Mouse (Mus musculus): Measurements from ENCODE around the gene Il20. TPM values are rescaled to one million over a fixed set of nuclear protein-coding genes. Genes with fewer than 3 reads are reported as not detected.
A peak's percentile ranks its signal among the peaks of the same experiment; 100 is the strongest.

The Il20 gene
- total RNA-seq (2022): not detected

DNA sequence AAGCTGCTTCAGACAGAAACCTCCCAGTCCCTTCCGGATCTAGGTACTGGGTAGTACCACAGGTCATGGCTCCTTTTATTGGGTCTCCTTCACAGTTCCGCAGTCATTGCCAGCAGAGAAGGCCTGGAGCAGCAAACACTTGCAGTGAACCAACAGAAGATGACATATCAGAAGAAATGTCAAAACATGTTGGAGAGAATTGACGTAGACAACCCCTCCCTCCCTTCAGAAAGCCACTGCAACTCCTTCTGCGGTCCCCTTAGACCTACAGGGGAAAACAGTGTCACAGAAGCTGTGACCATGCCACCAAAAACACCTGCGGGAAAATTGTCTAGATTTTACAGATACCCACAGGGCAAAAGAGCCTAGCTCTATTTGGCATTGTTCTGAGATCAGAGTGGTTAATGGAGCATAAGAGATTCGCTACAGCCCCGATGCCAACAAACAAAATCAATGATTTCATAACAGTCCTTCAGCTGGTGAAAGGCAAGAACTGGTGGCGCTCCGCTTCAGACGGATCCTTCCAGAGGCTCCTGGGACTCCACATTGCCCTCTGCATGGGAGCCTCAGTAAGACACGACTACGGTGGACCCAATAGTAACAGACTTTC, at the start of gene Il20:
Gene Il20, minus strand, starts transcription at position 51 of the 610 bp plus-strand sequence.
- no peak for DNase-seq (ENCODE audit: low spot score in 2 of 2)

DNA sequence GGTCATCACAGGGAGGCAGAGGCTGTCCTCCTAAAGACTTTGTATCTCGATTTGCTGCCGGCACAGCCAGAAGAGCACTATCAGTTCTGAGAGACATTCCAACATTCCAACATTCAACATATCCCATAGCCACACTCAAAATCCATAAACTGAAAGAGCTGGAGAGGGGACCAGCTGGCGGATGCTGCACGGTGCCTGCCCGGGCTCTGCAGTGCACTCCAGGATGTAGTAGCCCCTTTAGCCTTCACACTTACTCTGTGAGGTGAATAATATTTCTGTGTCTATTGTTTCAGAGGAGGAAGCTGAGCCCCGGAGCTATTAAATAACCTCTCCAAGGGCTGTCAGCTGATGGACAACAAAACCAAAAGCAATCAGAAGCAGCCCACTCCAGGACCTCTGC, 35.7 kb upstream of the Il20 start:
- DNase-seq (ENCODE audit: low spot score in 2 of 2): no peak

DNA sequence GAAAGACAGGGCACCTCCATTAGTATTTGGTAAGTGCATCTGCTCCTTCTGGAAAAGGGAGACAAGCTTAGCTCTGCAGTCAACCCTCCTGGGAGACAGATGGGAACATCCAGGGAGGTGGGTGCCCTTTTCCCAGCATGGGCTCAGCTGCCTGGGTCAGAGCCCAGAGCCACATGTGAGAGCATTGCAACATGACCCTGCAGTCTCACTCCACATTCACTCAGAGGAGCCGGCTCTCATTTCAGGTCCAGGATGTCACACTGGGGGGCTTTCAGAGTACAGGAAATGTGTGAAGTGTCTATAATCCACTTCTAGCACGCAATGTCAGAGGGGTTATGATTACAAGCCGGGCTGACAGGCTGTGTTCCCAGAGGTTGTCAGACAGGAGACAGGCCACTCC, 30.6 kb upstream of the Il20 start:
- DNase-seq (ENCODE audit: low spot score in 2 of 2): no peak

DNA sequence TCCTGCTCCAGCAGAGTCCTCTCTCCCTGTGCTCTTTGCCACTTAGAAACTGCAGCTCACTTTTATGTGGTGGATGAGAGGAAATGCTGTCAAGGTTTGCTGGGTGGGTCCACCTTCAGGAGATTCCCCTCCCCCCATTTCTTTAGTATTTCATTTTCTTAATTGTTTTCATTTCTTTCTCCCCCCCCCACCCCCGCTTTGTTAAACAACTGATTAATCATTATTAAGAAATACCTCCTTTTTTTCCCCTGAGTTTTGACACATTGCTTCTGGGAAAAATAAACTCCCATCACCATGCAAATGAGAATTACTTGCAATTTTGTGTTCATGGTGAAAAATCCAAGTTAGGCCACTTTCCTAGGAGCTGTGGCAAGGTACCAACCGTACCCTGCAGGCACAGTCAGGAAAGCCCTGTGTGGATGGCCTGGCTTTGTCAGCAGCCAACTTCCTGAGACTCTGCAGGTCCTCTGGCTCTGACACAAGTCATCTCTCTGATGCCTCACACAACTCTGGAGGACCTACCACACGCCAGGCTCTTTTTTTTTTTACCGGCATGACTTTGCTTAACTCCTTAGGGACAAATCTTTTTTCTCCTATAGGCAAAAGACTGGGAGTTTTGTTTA, 28.9 kb upstream of the Il20 start, which contains the start of gene Il19:
Gene Il19, minus strand, starts transcription at position 51 of the 623 bp plus-strand sequence.
- no peak for DNase-seq (ENCODE audit: low spot score in 2 of 2)

DNA sequence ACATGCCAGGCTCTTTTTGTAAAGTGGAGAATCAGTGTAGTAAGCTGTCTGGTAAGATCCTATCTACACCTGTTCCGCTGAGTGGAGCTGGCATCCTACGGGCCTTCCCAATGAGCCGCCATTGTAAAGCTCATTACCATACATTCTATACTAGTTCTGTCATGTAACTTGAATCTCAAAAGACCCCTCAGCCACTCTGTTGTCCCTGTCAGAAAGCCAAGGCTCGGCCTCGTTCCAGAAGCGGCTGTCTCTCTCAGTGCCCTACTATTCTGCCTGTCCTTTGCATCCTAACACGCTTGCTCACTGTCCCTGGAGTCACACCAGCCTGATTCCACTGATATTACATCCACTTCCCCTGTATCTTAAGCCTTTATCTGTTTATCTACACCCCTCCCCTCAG, 26.9 kb upstream of the Il20 start:
- DNase-seq (ENCODE audit: low spot score in 2 of 2): no peak

DNA sequence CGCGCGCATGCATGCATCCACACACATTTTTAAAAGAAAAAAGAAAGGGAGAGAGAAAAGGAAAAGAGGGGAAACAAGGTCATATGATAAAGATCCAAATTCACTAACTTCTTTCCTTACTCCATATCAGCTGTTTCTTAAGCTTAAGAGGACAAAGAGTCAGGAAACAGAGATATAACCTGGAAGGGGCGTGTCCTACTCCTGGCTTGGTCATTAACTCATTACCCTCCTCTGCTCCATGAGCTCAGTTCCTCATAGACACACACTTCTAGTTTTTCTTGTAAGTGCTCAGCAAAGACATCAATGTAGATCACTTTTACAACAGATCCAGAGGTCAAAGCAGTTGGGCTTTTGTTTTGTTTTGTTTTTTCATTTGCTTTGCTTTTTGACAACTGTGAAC, 25.9 kb upstream of the Il20 start:
- no peak for DNase-seq (ENCODE audit: low spot score in 2 of 2)

DNA sequence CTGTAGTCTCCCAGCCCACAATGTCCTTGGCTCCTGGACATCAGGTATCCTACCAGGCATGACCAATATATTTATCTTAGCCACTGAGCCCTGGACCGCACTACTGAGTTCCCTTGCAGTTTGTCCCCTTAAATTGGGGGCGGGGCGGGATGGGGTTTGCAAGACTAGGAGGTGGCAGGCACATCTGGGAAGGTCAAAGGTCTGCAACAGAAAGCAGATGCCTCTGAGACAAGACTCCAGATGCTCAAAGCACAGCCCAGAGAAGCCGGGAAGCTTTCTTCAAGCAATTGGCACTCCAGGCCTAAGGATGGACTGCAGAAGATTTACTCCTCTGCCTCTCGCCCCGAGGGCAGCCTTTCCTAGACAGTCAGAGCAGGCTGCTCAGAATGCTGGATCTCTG, 25.1 kb upstream of the Il20 start:
- no peak for DNase-seq (ENCODE audit: low spot score in 2 of 2)

DNA sequence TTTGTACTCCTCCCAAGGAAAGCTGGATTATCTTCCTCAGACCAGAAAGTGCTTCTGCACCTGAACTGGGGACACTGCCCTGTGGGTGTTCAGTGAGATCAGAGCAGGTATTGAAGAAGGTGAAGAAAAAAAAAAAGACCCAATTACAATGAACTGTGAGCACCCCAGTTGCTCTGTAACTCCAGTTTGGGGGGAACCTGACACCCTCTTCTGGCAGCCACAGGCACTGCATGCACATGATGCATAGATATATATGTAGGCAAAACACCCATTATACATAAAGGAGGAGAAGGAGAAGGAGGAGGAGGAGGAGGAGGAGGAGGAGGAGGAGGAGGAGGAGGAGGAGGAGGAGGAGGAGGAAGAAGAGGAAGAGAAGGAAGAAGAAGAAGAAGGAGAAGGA, 15.2 kb upstream of the Il20 start:
- DNase-seq (ENCODE audit: low spot score in 2 of 2): no peak

DNA sequence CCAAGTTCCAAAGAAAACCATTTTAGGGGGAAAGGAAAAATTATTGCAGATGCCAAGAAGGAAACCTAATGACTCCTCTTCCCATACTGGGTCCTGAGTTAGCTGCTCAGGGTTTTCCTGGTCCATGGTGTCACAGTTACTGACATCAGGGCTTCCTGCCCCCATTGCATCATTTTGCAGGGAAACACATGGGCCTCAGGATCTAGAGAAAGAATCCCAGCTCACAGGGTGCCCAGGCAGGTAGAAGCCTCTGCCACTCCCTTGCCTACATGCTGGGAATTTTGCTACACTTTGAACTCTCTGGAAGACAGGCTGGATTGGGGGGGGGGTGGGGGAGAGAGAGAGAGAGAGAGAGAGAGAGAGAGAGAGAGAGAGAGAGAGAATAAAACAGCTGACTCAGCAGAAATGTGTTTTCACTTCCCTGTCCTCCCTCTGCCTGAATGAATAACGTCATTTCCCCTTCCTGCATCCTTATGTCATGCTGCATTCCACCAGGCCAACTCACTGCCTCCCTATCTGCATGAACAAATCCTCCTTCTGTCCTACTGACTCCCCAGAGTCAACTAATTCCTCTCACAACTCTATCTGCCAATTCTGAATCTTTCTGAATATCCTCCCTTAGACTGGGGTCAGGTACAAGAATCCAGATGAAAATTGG, 7.2 kb upstream of the Il20 start:
- DNase-seq (ENCODE audit: low spot score in 2 of 2): no peak

DNA sequence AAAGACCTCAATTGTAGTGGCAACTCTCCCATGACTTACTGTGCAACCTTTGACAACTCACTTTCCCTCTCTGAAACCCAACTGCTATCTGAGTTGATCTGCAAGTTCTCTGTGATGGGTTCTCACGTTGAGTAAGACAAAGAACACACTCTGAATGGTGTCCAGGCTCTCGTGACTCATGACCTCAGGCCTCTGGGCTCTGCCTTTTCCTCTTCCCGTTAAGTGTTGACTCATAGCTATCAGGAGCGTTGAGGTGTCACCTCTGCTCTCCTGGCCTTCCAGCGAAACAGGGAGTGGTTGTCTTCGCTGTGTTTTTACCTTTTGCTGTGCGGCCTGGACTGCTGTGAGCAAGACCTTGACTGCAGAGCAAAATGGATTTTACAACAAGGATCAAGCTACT, 8.7 kb downstream of the Il20 start:
- DNase-seq (ENCODE audit: low spot score in 2 of 2): no peak

DNA sequence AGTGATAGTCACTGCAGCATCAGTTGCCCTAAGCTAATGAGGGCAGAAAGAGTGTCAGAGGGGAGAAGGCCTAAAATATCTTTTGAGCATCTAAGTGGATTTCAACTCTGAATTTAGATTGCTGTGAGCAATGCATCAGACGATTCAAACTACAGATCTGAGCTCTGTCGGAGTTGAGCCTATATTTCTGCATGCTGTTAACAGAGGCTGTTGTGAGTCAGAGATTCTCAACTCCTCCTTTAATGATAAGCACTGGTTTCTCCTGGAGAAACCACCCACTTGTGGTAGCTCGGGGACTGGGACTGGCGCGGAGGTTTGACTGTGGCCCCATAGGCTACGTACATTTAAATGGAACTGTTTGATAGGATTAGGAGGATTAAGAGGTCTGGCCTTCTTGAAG, 16.8 kb downstream of the Il20 start:
- DNase-seq (ENCODE audit: low spot score in 2 of 2): no peak

DNA sequence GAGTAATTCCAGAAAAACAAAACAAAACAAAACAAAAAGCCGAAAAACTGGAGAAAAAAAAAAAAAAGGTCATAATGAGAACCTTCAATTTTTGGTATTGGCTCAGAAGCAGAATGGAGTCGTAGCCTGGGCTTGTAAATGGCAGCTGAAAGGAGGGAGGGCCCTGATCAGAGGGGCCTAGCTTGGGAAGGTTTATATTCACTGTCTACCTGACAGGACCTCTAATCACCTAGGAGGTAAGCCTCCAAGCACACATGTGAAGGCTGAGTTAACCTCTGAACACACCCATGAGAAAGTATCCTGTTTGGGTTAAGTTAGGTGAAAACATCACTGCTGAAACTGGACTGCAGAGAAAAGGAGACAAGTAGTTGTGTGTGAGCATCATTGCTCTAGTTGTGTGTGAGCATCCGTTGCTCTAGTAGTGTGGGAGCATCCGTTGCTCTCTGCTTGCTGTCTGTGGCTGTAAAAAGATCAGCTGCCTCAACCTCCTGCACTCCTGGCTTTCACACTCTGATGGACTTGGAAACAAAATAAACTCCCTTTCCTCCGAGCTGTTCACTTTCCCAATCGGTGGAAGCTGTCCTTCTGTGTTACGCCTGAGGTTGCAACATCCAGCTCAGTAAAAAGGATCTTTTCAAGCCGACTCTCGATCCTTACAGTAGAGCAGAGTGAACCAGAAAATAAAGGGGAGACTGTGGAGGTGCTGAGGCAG, 17.8 kb downstream of the Il20 start:
- no peak for DNase-seq (ENCODE audit: low spot score in 2 of 2)

DNA sequence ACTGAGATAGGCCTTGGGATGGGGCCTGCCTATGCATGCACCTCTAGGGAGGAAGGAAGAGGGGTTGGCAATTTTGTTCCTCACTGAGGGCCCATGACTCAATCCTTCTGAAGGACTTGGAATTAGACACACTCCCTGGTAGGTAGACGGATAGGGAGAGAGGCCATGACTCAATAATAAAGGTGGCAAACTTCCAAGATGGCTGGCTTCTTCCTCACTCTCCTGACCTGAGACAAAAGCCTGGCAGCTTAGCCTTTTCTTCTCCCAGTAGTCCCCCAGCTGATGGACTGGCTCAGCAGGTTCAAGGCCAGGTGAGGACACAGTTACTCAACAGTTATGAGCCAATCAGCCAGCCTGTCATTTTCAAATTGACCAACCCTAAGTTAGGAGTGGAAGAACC, 18.8 kb downstream of the Il20 start:
- DNase-seq (ENCODE audit: low spot score in 2 of 2): no peak

DNA sequence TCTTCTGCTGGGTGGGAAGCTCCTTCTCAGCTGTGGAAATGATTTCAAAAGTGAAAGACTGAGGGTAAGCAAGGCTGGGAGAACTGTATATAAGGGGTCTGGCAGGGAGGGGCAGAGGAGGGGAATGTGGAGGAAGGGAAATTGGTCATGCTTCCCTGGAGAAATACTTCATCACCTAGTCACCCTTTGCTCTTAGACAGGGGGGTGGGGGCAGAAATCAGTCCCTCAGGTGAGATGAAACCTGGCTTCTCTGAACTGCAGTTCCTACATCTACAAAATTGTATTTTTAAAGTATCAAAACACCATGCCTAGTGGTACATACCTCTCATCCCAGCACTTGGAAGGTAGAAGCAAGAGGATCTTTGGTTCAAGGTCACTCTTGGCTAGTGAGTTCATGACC, 23.9 kb downstream of the Il20 start, which contains the start of gene Il24:
Gene Il24, minus strand, starts transcription at position 101 of the 400 bp plus-strand sequence.
- no peak for DNase-seq (ENCODE audit: low spot score in 2 of 2)

DNA sequence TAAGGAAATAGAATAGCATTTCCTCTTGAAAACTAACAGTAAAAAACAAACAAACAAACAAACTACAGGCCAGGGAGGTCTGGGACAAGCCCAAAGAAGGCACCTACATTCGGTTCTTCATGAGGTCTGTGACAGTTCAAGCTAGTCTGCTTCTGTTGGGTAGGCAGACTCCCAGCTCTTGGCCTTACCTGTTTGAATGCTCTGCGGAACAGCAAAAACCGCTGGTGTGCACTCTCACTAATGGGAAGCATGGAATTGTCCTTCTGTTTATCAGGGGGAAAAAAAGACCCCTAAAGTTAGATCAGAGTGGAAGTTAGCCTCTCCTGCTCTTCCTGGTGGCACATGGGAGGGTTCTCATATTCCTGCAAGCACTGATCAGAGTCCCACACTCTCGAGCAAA, 28.1 kb downstream of the Il20 start:
- DNase-seq (ENCODE audit: low spot score in 2 of 2): no peak

DNA sequence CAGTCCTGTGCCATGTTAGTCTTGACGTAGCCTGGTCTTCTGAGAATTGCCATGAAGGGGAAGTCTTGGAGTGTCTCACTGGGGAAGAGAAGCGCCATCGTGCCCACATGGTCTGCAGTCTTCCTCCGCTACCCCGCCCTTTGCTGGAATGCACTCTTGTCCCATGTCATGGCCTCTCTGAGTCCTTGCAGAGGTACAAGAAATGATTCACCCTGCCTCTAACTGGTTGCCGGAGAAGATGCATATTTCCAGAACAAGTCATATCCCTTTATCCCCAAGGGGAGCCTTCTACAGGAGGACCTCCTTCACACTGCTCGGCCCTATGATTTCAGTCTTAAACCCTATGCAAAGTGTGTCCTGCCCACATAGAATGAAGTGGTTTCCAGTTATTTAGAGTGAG, 31.3 kb downstream of the Il20 start:
- no peak for DNase-seq (ENCODE audit: low spot score in 2 of 2)

DNA sequence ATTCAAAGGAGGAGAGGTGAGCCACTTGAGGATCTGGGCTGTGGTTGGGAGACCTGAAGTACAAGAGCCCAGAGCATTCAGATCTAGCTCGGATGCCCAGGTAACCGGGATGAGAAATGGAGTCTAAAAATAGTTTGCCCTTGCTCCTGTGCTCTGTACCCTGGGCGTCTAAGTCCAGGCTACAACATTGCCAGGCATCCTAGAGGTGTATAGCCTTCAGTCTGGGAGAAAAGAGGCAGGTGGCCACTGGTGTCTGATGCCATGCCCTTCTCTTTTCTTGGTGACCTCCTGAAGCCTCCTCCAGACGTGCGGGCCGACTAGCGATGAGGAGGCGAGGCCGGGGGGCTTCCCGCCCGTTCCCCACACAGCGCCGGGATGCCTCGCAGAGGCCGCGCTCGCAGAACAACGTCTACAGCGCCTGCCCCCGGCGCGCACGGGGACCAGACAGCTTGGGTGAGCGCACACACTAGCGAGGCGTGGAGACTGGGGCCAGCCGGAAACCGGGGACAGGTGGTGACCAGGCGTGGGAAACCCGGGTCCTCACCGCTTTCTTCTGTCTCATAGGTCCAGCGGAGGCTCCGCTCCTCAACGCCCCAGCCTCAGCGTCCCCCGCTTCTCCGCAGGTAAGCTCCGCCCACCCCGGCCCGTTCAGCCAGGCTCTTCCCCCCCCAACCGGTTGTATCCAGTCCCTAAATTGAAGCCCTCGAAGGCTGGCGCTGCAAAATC, 33.2 kb downstream of the Il20 start:
- DNase-seq (ENCODE audit: low spot score in 2 of 2): no peak

DNA sequence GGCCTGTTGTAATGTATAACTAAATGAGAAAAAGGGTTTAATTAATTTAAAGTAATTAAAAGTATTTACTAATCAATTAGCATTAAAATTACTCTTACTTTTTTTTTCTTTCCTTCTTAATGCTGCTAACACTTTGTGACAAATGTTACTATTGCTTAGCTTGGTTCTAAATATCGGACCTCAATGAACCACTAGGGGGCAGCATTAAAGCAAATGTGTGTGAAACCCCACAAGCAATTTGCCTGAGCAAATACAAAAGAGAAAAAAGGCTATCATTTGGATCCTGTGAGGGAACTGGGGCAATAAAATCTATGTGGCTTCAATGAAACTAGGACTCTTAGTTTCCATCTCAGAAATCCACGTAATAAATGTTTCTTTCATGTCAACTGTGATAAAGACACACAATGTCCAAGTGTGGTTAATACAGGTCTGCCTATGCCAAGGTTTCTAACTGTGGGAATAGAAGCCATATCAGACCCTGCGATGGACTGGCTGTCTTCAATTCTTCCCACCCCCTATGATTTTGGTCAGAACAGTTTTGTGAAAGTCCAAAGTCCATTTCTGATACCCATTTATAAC, 34.2 kb downstream of the Il20 start:
- peak in 1 of 2 experiments; percentile 11 for DNase-seq (ENCODE audit: low spot score in 2 of 2)

DNA sequence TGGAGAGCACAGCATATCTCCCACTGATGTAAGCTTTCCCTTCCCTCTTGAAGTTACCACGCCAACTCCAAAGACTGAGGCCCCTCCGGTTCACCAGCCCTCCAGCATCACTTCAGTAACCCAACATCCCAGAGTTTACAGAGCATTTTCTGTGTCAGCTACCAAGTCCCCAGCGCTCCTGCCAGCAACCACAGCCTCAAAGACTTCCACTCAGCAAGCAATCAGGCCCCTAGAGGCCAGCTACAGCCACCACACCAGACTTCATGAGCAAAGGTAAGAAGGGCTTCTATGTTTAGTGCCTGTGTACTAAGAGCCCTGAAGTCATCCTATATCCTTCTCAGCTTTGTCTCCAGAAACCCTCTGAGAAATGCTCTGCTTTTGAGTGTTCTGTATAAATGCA, 35.3 kb downstream of the Il20 start:
- DNase-seq (ENCODE audit: low spot score in 2 of 2): no peak

DNA sequence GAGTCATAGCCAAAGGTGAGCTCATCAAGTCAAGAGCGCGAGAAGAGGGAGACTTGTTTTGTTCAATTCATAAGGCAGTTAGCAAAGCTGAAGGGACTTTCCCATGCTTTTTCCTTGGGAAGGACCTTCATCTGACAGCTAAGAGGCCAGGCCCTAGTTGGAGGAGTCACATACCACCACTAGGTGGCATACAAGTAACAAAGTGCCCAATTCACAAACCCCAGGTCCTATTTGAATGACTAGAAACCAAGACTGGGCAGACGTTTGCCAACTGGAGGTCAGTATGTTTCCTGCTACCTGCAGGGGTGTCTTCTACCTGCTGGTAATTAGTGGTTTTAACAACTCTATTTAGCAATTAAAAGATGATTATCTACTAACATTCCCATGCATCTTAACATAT, 36.1 kb downstream of the Il20 start:
- peak in 1 of 2 experiments; percentile 15 for DNase-seq (ENCODE audit: low spot score in 2 of 2)

DNA sequence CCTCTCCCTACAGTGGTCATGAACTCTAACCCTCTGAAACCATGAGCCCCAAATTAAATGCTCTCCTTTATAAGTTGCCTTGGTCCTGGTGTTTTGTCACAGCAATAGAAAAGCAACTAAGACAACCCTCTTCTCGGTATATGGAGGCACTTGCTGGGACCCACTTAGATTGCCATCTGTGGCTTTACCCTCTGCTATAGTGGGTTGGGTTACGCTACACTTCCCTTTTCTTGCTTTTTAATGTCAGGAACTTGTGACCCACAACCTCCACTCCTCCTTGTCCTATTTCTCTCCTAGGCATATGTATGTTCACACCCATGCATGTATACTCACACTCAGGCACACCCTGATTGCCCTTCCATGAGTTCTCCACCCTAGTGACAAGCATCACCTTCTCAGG, 38.3 kb downstream of the Il20 start:
- no peak for DNase-seq (ENCODE audit: low spot score in 2 of 2)

All from left cerebral cortex, adult 8-10 months (tissue).